Mouse (Mus musculus) intestine, embryonic 15.5 days (tissue): Measurements from ENCODE around the gene Mycn. TPM values are rescaled to one million over a fixed set of nuclear protein-coding genes. Genes with fewer than 3 reads are reported as not detected.

Experiments
- ATAC-seq: fragments of 200-750 bp; cut with Nextera tagmentation; 2 replicates; pipeline ENCODE4 v1.8.0; 2017; ENCODE audit warnings: moderate TSS enrichment, moderate library complexity
- H3K27ac ChIP-seq: fragments of 300-500 bp; sonication (generic); 2 replicates; pipeline ENCODE4 v1.5.1; 2015; ENCODE audit warnings: mild to moderate bottlenecking, inconsistent platforms
- H3K27me3 ChIP-seq: fragments of 300-500 bp; sonication (generic); replicated peaks from 2 replicates; pipeline ENCODE4 v1.6.1; 2015; ENCODE audit warnings: inconsistent platforms
- H3K36me3 ChIP-seq: fragments of 300-500 bp; sonication (generic); 2 replicates; pipeline ENCODE4 v1.6.1; 2015; ENCODE audit warnings: inconsistent platforms
- H3K4me1 ChIP-seq: fragments of 300-500 bp; sonication (generic); replicated peaks from 2 replicates; pipeline ENCODE4 v1.6.1; 2015; ENCODE audit warnings: inconsistent platforms
- H3K4me2 ChIP-seq: fragments of 300-500 bp; sonication (generic); replicated peaks from 2 replicates; pipeline ENCODE4 v1.6.1; 2015; ENCODE audit warnings: mild to moderate bottlenecking, inconsistent platforms
- H3K4me3 ChIP-seq: fragments of 300-500 bp; sonication (generic); replicated peaks from 2 replicates; pipeline ENCODE4 v1.5.1; 2015; ENCODE audit warnings: inconsistent platforms
- H3K9ac ChIP-seq: fragments of 300-500 bp; sonication (generic); 2 replicates; pipeline ENCODE4 v1.6.1; 2015; ENCODE audit warnings: inconsistent platforms
- H3K9me3 ChIP-seq: fragments of 300-500 bp; sonication (generic); 2 replicates; pipeline ENCODE4 v1.6.1; 2016; ENCODE audit warnings: inconsistent platforms
- WGBS: fragments of 180-500 bp; shearing (Covaris S2); methylation state at CpG from one replicate; pipeline ENCODE4 v1.1.7; 2015; 5-methylcytosine and 5-hydroxymethylcytosine counted together
- polyA plus RNA-seq: library from polyadenylated mRNA; unstranded; fragments of >200 nt; fragmentation: Nextera tagmentation; extraction: Ambion mirVana; gene quantifications from 2 replicates; pipeline ENCODE4 v1.2.1, GENCODE M21; 2015

Mycn gene
- polyA plus RNA-seq, 1 experiment from 2014 or later = 89.8 TPM

- Histone ChIP-seq H3K9me3 (no peaks in the 10 kb centered on the region), H3K27ac (no peak overlapping the region), H3K36me3 (no peaks in the 10 kb centered on the region), H3K4me3 (no peak overlapping the region), H3K9ac (no peak overlapping the region), H3K27me3 (no peaks in the 10 kb centered on the region), H3K4me2 (peak overlapping the region; percentile 29; the same call in 1 of the 2 replicates), H3K4me1 (0 out of 2 replicates have a peak, but pooled peaks cover 7% of the 10 kb centered on the region)
- 21% methylated on average over 9 of the region's 9 CpGs for WGBS
- ATAC-seq = no peak
Observed at GRCm38 (mm10) chr12:12916298-12916697, 25.4 kb downstream of the Mycn start.

GRCm38 (mm10) chr12:12910356-12910979, 31.2 kb downstream of the Mycn start:
- H3K4me3 ChIP-seq = no peak overlapping the region
- no peak overlapping the region for H3K4me2 ChIP-seq
- H3K4me1 ChIP-seq = peaks cover 7% of the 10 kb centered on the region; the same call in 1 of the 2 replicates
- H3K9ac ChIP-seq = no peak overlapping the region
- H3K27ac ChIP-seq = peak overlapping the region; percentile 58; the same call in 1 of the 2 replicates
- H3K27me3 ChIP-seq = no peaks in the 10 kb centered on the region
- ATAC-seq = peak; percentile 81
- H3K36me3 ChIP-seq = no peaks in the 10 kb centered on the region
- 59% methylated on average over 11 of the region's 11 CpGs for WGBS
- H3K9me3 ChIP-seq = no peaks in the 10 kb centered on the region

GRCm38 (mm10) chr12:12909631-12910277, 32.0 kb downstream of the Mycn start:
- WGBS = 69% methylated on average over 16 of the region's 16 CpGs
- no peak overlapping the region for H3K4me2 ChIP-seq
- H3K36me3 ChIP-seq = no peaks in the 10 kb centered on the region
- no peak overlapping the region for H3K27ac ChIP-seq
- no peak for ATAC-seq
- no peaks in the 10 kb centered on the region for H3K27me3 ChIP-seq
- H3K4me1 ChIP-seq = peaks cover 8% of the 10 kb centered on the region
- H3K9ac ChIP-seq = no peak overlapping the region
- H3K4me3 ChIP-seq = no peak overlapping the region
- H3K9me3 ChIP-seq = no peaks in the 10 kb centered on the region

GRCm38 (mm10) chr12:12906771-12907170, 34.9 kb downstream of the Mycn start:
- WGBS = 44% methylated on average over 6 of the region's 6 CpGs
- Histone ChIP-seq H3K36me3 (no peaks in the 10 kb centered on the region), H3K4me1 (peaks cover 16% of the 10 kb centered on the region), H3K9ac (no peak overlapping the region), H3K4me2 (no peak overlapping the region), H3K27ac (no peak overlapping the region), H3K9me3 (no peaks in the 10 kb centered on the region), H3K27me3 (no peaks in the 10 kb centered on the region), H3K4me3 (no peak overlapping the region)
- no peak for ATAC-seq

- 56% methylated on average over 8 of the region's 8 CpGs for WGBS
- H3K36me3 ChIP-seq = no peaks in the 10 kb centered on the region
- no peaks in the 10 kb centered on the region for H3K9me3 ChIP-seq
- H3K27ac ChIP-seq = no peak overlapping the region
- H3K27me3 ChIP-seq = no peaks in the 10 kb centered on the region
- no peak for ATAC-seq
- no peak overlapping the region for H3K9ac ChIP-seq
- no peak overlapping the region for H3K4me3 ChIP-seq
- H3K4me1 ChIP-seq = peaks cover 16% of the 10 kb centered on the region
- no peak overlapping the region for H3K4me2 ChIP-seq
Observed at GRCm38 (mm10) chr12:12906321-12906720, 35.4 kb downstream of the Mycn start.

GRCm38 (mm10) chr12:12905117-12905516, 36.6 kb downstream of the Mycn start:
- ATAC-seq = no peak

GRCm38 (mm10) chr12:12904512-12904953, 37.2 kb downstream of the Mycn start:
- WGBS = 19% methylated on average over 23 of the region's 23 CpGs
- peak overlapping the region; percentile 56 for H3K4me2 ChIP-seq

More at GRCm38 (mm10) chr12:12905117-12905516, 36.6 kb downstream of the Mycn start:
- no peaks in the 10 kb centered on the region for H3K36me3 ChIP-seq
- no peak overlapping the region for H3K4me3 ChIP-seq
- H3K27me3 ChIP-seq = no peaks in the 10 kb centered on the region
- H3K4me1 ChIP-seq = peaks cover 14% of the 10 kb centered on the region
- H3K9ac ChIP-seq = no peak overlapping the region
- 70% methylated on average over 6 of the region's 6 CpGs for WGBS
- no peak overlapping the region; the same call in 1 of the 2 replicates for H3K4me2 ChIP-seq
- H3K27ac ChIP-seq = no peak overlapping the region
- no peaks in the 10 kb centered on the region for H3K9me3 ChIP-seq

GRCm38 (mm10) chr12:12904086-12904485, 37.6 kb downstream of the Mycn start:
- no peaks in the 10 kb centered on the region for H3K36me3 ChIP-seq
- no peak overlapping the region for H3K4me3 ChIP-seq
- peak overlapping the region; percentile 62 for H3K27ac ChIP-seq
- H3K27me3 ChIP-seq = no peaks in the 10 kb centered on the region
- peaks cover 14% of the 10 kb centered on the region for H3K4me1 ChIP-seq
- no peaks in the 10 kb centered on the region for H3K9me3 ChIP-seq
- peak overlapping the region; percentile 56 for H3K4me2 ChIP-seq
- ATAC-seq = 0 out of 2 replicates have a peak, but pooled peaks have one; percentile 14
- 40% methylated on average over 1 of the region's 1 CpGs for WGBS
- no peak overlapping the region for H3K9ac ChIP-seq

More at GRCm38 (mm10) chr12:12904512-12904953, 37.2 kb downstream of the Mycn start:
- Histone ChIP-seq H3K27ac (peak overlapping the region; percentile 62), H3K4me3 (peak overlapping the region; percentile 23), H3K27me3 (no peaks in the 10 kb centered on the region), H3K9ac (peak overlapping the region; percentile 34; the same call in 1 of the 2 replicates), H3K4me1 (peaks cover 14% of the 10 kb centered on the region), H3K9me3 (no peaks in the 10 kb centered on the region), H3K36me3 (no peaks in the 10 kb centered on the region)
- ATAC-seq = peak; percentile 89

- no peaks in the 10 kb centered on the region for H3K36me3 ChIP-seq
- H3K9me3 ChIP-seq = no peaks in the 10 kb centered on the region
- H3K9ac ChIP-seq = no peak overlapping the region
- no peak overlapping the region for H3K4me3 ChIP-seq
- H3K4me2 ChIP-seq = no peak overlapping the region
- H3K27me3 ChIP-seq = no peaks in the 10 kb centered on the region
- H3K27ac ChIP-seq = no peak overlapping the region
- no peak for ATAC-seq
- WGBS = 76% methylated on average over 1 of the region's 1 CpGs
- peaks cover 14% of the 10 kb centered on the region for H3K4me1 ChIP-seq
Observed at GRCm38 (mm10) chr12:12902403-12902802, 39.3 kb downstream of the Mycn start.

- ATAC-seq = no peak; the same call in 1 of the 2 replicates
Observed at GRCm38 (mm10) chr12:12898356-12899126, 43.2 kb downstream of the Mycn start.

GRCm38 (mm10) chr12:12893986-12894385, 47.7 kb downstream of the Mycn start:
- 88% methylated on average over 8 of the region's 8 CpGs for WGBS

More at GRCm38 (mm10) chr12:12898356-12899126, 43.2 kb downstream of the Mycn start:
- Histone ChIP-seq H3K27ac (no peak overlapping the region), H3K4me2 (no peak overlapping the region), H3K27me3 (no peaks in the 10 kb centered on the region), H3K4me1 (no peaks in the 10 kb centered on the region), H3K9ac (no peak overlapping the region), H3K9me3 (no peaks in the 10 kb centered on the region), H3K36me3 (no peaks in the 10 kb centered on the region), H3K4me3 (no peak overlapping the region)
- 58% methylated on average over 2 of the region's 2 CpGs for WGBS

More at GRCm38 (mm10) chr12:12893986-12894385, 47.7 kb downstream of the Mycn start:
- no peak overlapping the region for H3K4me2 ChIP-seq
- no peak overlapping the region for H3K27ac ChIP-seq
- H3K36me3 ChIP-seq = no peaks in the 10 kb centered on the region
- no peaks in the 10 kb centered on the region for H3K27me3 ChIP-seq
- ATAC-seq = no peak
- no peaks in the 10 kb centered on the region for H3K9me3 ChIP-seq
- no peak overlapping the region for H3K9ac ChIP-seq
- no peaks in the 10 kb centered on the region for H3K4me1 ChIP-seq
- no peak overlapping the region for H3K4me3 ChIP-seq
